Mouse (Mus musculus) liver, adult 2 months (tissue): ENCODE data around the gene Aurkaip1. TPM values are rescaled to one million over a fixed set of nuclear protein-coding genes. Genes with fewer than 3 reads are reported as not detected.
A peak's percentile ranks its signal among the peaks of the same experiment; 100 is the strongest.

Experiments
- DNase-seq: peaks from one replicate; pipeline ENCODE4 v3.0.0-alpha.2; 2011; ENCODE audit warnings: low read depth, low spot score; ENCODE audit errors: extremely low read depth
- H3K27ac ChIP-seq: fragments of 200-500 bp; replicated peaks from 2 replicates; pipeline ENCODE4 v1.5.1; 2012; ENCODE audit warnings: low read depth, mild to moderate bottlenecking, control low read depth, inconsistent platforms, low read length; ENCODE audit not compliant: insufficient read depth
- H3K27me3 ChIP-seq: fragments of 200-500 bp; 2 replicates; pipeline ENCODE4 v1.6.1; 2012; ENCODE audit warnings: mild to moderate bottlenecking, moderate library complexity, low read length, inconsistent platforms; ENCODE audit not compliant: control insufficient read depth, insufficient read depth
- H3K36me3 ChIP-seq: fragments of 200-500 bp; 2 replicates; pipeline ENCODE4 v1.6.1; 2012; ENCODE audit warnings: low read length, inconsistent platforms; ENCODE audit not compliant: control insufficient read depth, insufficient read depth
- H3K4me1 ChIP-seq: fragments of 200-500 bp; 2 replicates; pipeline ENCODE4 v1.6.1; 2011; ENCODE audit warnings: low read length; ENCODE audit not compliant: control insufficient read depth, insufficient read depth
- H3K4me3 ChIP-seq: fragments of 200-500 bp; 2 replicates; pipeline ENCODE4 v1.5.1; 2011; ENCODE audit warnings: low read depth, mild to moderate bottlenecking, control low read depth, low read length, moderate library complexity; ENCODE audit not compliant: insufficient read depth
- H3K79me2 ChIP-seq: fragments of 200-500 bp; 2 replicates; pipeline ENCODE4 v1.6.1; 2012; ENCODE audit warnings: inconsistent platforms, mild to moderate bottlenecking, low read length, moderate library complexity; ENCODE audit not compliant: control insufficient read depth, insufficient read depth
- H3K9ac ChIP-seq: fragments of 200-500 bp; 2 replicates; pipeline ENCODE4 v1.6.1; 2012; ENCODE audit warnings: low read depth, mild to moderate bottlenecking, control low read depth, inconsistent platforms, low read length
- CTCF ChIP-seq: fragments of 200-500 bp; IDR thresholded peaks from 2 replicates; pipeline ENCODE4 v1.5.1; 2011; ENCODE audit warnings: low read depth, low read length, control low read depth
- POLR2A ChIP-seq: fragments of 200-500 bp; IDR thresholded peaks from 2 replicates; pipeline ENCODE4 v1.6.1; 2011; ENCODE audit warnings: low read length, control low read depth; ENCODE audit not compliant: insufficient read depth; ENCODE audit errors: extremely low read depth
- WGBS: fragments of 180-500 bp; shearing (Covaris S2); methylation state at CpG from one replicate; pipeline ENCODE4 v1.1.7; 2018; 5-methylcytosine and 5-hydroxymethylcytosine counted together
- polyA plus RNA-seq: library from polyadenylated mRNA; depleted of rRNA; stranded (reverse); fragments of >200 nt; gene quantifications from 2 replicates; pipeline ENCODE4 v1.2.3, GENCODE M21; 2012
- total RNA-seq: library from RNA; depleted of rRNA; stranded (reverse); fragments of >200 nt; gene quantifications from 2 replicates; pipeline ENCODE4 v1.2.3, GENCODE M21; 2014

The Aurkaip1 gene
- total and polyA plus RNA-seq, 2 experiments, result 151 to 154 TPM

DNA sequence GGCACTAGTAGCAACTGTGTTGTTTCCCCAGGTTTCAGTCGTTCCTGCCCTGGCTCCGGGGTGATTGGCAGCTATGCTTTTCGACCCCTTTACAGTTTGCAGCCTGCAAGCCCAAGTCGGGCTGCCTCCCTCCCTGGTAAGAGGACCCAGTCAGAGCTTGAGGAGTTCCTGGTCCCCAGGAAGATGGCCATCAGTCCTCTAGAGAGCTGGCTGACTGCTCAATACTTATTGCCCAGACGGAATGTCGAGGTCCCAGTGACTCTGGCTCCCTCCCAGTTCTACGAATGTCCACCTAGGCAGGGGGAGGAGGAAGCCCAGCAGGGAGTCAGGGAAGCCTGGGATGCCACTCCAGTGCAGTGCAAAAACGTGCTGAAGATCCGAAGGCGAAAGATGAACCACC lies 1.2 kb downstream of the Aurkaip1 start:
- Histone ChIP-seq H3K79me2 (peaks cover 8% of the 10 kb centered on the region; the same call in 1 of the 2 replicates), H3K9ac (peak overlapping the region; percentile 94), H3K4me3 (peak overlapping the region; percentile 92), H3K27ac (peak overlapping the region; percentile 76), H3K4me1 (peaks cover 18% of the 10 kb centered on the region), H3K27me3 (no peaks in the 10 kb centered on the region), H3K36me3 (peaks cover 5% of the 10 kb centered on the region)
- TF ChIP-seq CTCF (no peak), POLR2A (no peak)
- WGBS, result 30% methylated on average over 10 of the region's 10 CpGs
- DNase-seq, result no peak

DNA sequence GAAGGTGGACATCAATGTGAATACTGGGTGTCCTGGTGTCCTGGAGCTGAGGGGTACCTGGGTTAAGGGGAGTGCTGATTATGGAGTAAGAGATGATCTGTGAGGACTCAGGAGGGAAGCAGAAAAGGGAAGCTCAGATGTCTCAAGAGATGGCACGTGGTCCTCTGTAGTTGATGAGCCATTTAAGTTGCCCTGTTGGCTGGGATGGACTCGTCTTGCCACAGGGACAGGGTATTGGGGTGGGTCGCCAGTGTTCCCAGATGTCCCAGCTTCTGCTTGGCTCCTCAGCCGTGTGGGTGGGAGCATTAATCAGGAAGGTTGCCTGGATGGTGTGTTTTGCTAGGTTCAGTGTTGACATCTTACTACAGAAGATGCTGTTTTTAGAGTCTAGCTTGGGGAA lies 2.2 kb downstream of the Aurkaip1 start:
- no peak overlapping the region for H3K4me3 ChIP-seq

DNA sequence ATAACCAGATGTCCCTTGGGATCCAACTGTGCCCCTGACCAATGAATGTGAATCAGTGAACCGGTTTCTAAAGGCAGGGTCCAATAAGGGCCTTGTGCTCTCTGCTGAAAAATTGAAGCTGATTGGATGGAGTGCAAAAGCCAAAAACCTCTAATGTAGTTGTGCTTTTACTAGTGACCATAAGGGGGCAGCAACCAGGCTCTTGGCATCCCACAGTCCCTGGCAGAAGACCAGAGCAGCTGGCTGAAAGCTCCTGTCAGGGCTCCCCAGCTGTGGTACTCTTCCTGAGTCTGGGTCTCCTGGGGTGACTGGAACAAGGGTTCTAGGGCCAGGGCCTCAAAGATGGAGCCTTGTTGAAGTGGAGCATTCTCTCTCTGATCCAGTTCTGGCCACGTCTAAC lies 2.8 kb downstream of the Aurkaip1 start:
- no peak for TF ChIP-seq POLR2A
- TF ChIP-seq CTCF, result peak; percentile 80
- WGBS, result 13% methylated on average over 2 of the region's 2 CpGs
- peak; percentile 90 for DNase-seq

More for the DNA sequence above, 2.2 kb downstream of the Aurkaip1 start:
- H3K27me3 ChIP-seq, result no peaks in the 10 kb centered on the region
- peaks cover 8% of the 10 kb centered on the region; the same call in 1 of the 2 replicates for H3K79me2 ChIP-seq
- TF ChIP-seq POLR2A (no peak), CTCF (no peak)
- 87% methylated on average over 4 of the region's 4 CpGs for WGBS
- H3K4me1 ChIP-seq, result peaks cover 18% of the 10 kb centered on the region
- no peak overlapping the region for H3K9ac ChIP-seq
- DNase-seq, result no peak
- peaks cover 1% of the 10 kb centered on the region; the same call in 1 of the 2 replicates for H3K36me3 ChIP-seq
- no peak overlapping the region for H3K27ac ChIP-seq

DNA sequence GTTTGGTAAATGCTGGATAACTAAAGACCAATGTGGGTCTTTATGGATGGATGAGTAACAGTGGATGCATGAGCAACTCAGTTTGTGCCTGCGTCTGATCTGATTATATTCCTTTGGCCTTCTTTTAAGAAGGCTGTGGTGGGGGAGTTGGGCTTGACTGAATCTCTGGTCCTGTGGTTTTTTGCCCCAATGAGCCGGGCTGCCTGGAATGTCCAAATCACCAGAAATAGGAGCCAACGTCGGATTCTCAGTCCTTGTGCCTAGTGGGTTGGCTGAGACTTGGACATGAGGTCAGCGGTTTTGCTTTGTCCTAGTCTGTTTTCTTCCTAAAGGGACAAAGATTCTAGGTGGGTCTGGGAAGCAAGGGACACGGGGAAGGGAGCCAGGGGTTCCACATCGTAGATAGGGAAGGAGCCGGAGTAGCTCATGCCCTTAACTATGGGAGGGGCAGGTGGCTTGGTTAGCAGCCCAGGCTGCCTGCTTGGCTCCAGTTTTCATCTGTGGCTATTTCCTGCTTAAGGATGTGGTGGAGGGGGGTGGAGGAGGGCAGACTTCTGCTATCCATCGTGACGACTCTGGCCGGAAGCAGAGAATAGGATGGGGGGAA lies 6.4 kb downstream of the Aurkaip1 start:
- H3K27me3 ChIP-seq, result no peaks in the 10 kb centered on the region
- no peak overlapping the region for H3K4me3 ChIP-seq
- no peaks in the 10 kb centered on the region for H3K36me3 ChIP-seq
- WGBS, result 58% methylated on average over 11 of the region's 11 CpGs
- H3K4me1 ChIP-seq, result peaks cover 18% of the 10 kb centered on the region
- no peak overlapping the region for H3K9ac ChIP-seq
- H3K27ac ChIP-seq, result peak overlapping the region; percentile 67
- no peaks in the 10 kb centered on the region for H3K79me2 ChIP-seq
- TF ChIP-seq POLR2A (no peak), CTCF (no peak)
- DNase-seq, result no peak

More for the DNA sequence above, 2.8 kb downstream of the Aurkaip1 start:
- Histone ChIP-seq H3K79me2 (peaks cover 8% of the 10 kb centered on the region; the same call in 1 of the 2 replicates), H3K4me3 (no peak overlapping the region), H3K36me3 (no peaks in the 10 kb centered on the region), H3K27ac (no peak overlapping the region; the same call in 1 of the 2 replicates), H3K27me3 (no peaks in the 10 kb centered on the region), H3K9ac (no peak overlapping the region), H3K4me1 (peaks cover 18% of the 10 kb centered on the region)

DNA sequence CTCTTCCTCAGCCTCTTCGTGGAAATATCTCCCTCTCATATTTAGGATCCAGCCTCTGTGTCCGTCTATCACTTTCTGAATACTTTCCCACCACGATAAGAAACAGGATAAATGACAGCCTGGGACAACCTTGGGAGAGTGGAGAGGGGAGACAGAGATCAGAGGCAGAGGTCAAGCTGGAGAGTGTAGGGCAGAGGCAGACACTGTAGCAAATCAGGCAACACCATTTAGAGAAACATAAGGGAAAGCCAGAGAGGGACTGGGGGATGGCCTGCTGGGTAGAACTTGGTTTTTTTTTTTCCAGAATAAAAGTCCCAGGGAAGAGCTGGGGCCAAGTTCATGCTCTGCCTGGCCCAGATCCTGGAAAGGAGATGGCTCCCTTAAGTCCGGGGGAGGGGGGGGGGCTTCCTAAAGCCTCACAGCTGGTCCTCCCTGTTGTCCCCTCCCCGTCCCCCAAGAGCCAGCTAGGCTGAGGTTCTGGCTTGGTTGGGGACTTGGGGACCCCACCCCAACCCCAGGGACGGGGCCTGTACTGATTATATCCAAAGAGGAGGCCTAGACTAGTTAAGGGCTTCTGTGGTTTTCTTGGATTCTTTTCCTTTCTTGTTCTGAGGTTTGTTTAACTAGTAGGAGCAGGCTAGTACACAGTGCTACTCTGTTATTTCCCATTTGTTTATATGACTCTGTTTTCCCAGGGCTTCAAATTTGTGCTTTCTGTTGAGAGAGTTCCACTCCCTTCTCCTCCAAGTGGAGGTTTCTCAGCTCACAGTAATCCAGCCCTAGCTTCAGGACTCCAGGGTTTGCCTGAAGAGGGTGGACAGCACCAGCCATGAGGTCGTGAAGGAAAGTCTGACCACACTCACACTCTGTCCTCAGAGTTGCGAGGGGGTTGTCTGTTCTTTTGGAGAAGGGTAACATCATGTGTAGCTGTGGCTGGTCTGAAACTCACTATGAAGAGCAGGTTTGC lies 7.4 kb downstream of the Aurkaip1 start:
- TF ChIP-seq POLR2A (no peak), CTCF (no peak)
- H3K27me3 ChIP-seq, result no peaks in the 10 kb centered on the region
- no peak for DNase-seq
- H3K27ac ChIP-seq, result peak overlapping the region; percentile 67
- no peaks in the 10 kb centered on the region for H3K79me2 ChIP-seq
- 69% methylated on average over 8 of the region's 8 CpGs for WGBS
- no peak overlapping the region for H3K4me3 ChIP-seq
- peaks cover 10% of the 10 kb centered on the region for H3K4me1 ChIP-seq
- no peak overlapping the region for H3K9ac ChIP-seq
- no peaks in the 10 kb centered on the region for H3K36me3 ChIP-seq

DNA sequence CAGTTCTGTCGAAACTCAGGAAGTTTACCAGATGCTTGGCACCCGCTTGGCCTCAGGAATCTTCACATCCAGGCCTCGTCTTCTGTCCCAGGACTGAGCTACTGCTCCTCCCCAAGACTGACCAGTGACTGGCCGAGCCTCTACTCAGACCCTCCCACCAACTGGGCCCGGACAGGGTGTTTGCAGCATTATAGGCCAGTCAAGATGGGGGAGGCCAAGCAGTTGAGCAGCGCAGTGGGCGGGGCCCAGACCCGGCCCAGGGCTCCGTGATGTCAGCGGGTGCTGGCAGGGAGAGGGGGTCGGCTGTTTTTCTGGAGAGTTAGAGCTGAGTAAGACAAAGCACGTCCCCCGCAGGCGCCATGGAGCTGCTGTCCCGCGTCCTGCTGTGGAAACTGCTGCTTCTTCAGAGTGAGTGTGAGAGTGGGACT lies 8.4 kb downstream of the Aurkaip1 start, which contains the start of gene Mxra8:
Mxra8 (plus strand) TSS at position 198 of the 428 bp plus-strand sequence.
- WGBS, result 45% methylated on average over 16 of the region's 16 CpGs
- Histone ChIP-seq H3K4me3 (peak within 1 kb of the TSS; percentile 52), H3K4me1 (peaks cover 7% of the 10 kb centered on the region), H3K36me3 (no peaks in the 10 kb centered on the region), H3K27ac (peak within 1 kb of the TSS; percentile 61), H3K79me2 (no peaks in the 10 kb centered on the region), H3K27me3 (no peaks in the 10 kb centered on the region), H3K9ac (peak within 1 kb of the TSS; percentile 59)
- TF ChIP-seq POLR2A (no peak), CTCF (no peak)
- DNase-seq, result peak; percentile 47
